Mouse (Mus musculus): ENCODE data around the gene Rasal2. TPM values are rescaled to one million over a fixed set of nuclear protein-coding genes. Genes with fewer than 3 reads are reported as not detected.

Gene Rasal2
- polyA plus RNA-seq, 1 experiment, result 3.0 TPM

- TF ChIP-seq MYOG (IDR thresholded peaks at IDR 0.05; ENCODE audit: control insufficient read depth, extremely low read depth, insufficient read length) (no peak), CTCF (IDR thresholded peaks at IDR 0.05; ENCODE audit: control insufficient read depth, insufficient read depth, insufficient read length) (no peak), FOSL1 (IDR thresholded peaks at IDR 0.05; ENCODE audit: insufficient read depth, low read length, poor library complexity, severe bottlenecking) (no peak), CEBPB (IDR thresholded peaks at IDR 0.05; ENCODE audit: low read depth) (no peak), MAX (IDR thresholded peaks at IDR 0.05) (no peak), USF1 (IDR thresholded peaks at IDR 0.05; ENCODE audit: low read depth) (no peak), MYOD1 (IDR thresholded peaks at IDR 0.05; ENCODE audit: control insufficient read depth, insufficient read length, low read depth) (no peak)
- H3ac ChIP-seq (ENCODE audit: control insufficient read depth, insufficient read length, low read depth), result no peak overlapping the region
- no peaks in the 10 kb centered on the region for H3K27me3 ChIP-seq (ENCODE audit: control insufficient read depth, insufficient read depth, insufficient read length)
- H3K79me3 ChIP-seq (ENCODE audit: low read depth), result no peaks in the 10 kb centered on the region
- H3K36me3 ChIP-seq (ENCODE audit: control insufficient read depth, insufficient read depth), result no peaks in the 10 kb centered on the region
- no peaks in the 10 kb centered on the region for H3K79me2 ChIP-seq (ENCODE audit: control insufficient read depth, insufficient read depth)
- H3K4me3 ChIP-seq (ENCODE audit: insufficient read depth, poor library complexity, severe bottlenecking), result no peak overlapping the region
These were observed 156.6 kb downstream of the Rasal2 start for GRCm38 (mm10) chr1:157255776-157256175.

- TF ChIP-seq CTCF (IDR thresholded peaks at IDR 0.05; ENCODE audit: control insufficient read depth, insufficient read depth, insufficient read length) (no peak), USF1 (IDR thresholded peaks at IDR 0.05; ENCODE audit: low read depth) (no peak), MYOD1 (IDR thresholded peaks at IDR 0.05; ENCODE audit: control insufficient read depth, insufficient read length, low read depth) (no peak), MAX (IDR thresholded peaks at IDR 0.05) (no peak), CEBPB (IDR thresholded peaks at IDR 0.05; ENCODE audit: low read depth) (no peak), FOSL1 (IDR thresholded peaks at IDR 0.05; ENCODE audit: insufficient read depth, low read length, poor library complexity, severe bottlenecking) (no peak), MYOG (IDR thresholded peaks at IDR 0.05; ENCODE audit: control insufficient read depth, extremely low read depth, insufficient read length) (no peak)
- H3ac ChIP-seq (ENCODE audit: control insufficient read depth, insufficient read length, low read depth), result no peak overlapping the region
- H3K79me3 ChIP-seq (ENCODE audit: low read depth), result no peaks in the 10 kb centered on the region
- H3K36me3 ChIP-seq (ENCODE audit: control insufficient read depth, insufficient read depth), result no peaks in the 10 kb centered on the region
- no peaks in the 10 kb centered on the region for H3K27me3 ChIP-seq (ENCODE audit: control insufficient read depth, insufficient read depth, insufficient read length)
- H3K79me2 ChIP-seq (ENCODE audit: control insufficient read depth, insufficient read depth), result no peaks in the 10 kb centered on the region
- no peak overlapping the region for H3K4me3 ChIP-seq (ENCODE audit: insufficient read depth, poor library complexity, severe bottlenecking)
These were observed 158.6 kb downstream of the Rasal2 start for GRCm38 (mm10) chr1:157253600-157254490.

GRCm38 (mm10) chr1:157248112-157248511 lies 164.3 kb downstream of the Rasal2 start:
- H3K4me3 ChIP-seq (ENCODE audit: insufficient read depth, poor library complexity, severe bottlenecking), result no peak overlapping the region
- H3K79me2 ChIP-seq (ENCODE audit: control insufficient read depth, insufficient read depth), result no peaks in the 10 kb centered on the region
- H3K27me3 ChIP-seq (ENCODE audit: control insufficient read depth, insufficient read depth, insufficient read length), result no peaks in the 10 kb centered on the region
- H3K79me3 ChIP-seq (ENCODE audit: low read depth), result no peaks in the 10 kb centered on the region
- H3ac ChIP-seq (ENCODE audit: control insufficient read depth, insufficient read length, low read depth), result no peak overlapping the region
- H3K36me3 ChIP-seq (ENCODE audit: control insufficient read depth, insufficient read depth), result no peaks in the 10 kb centered on the region
- TF ChIP-seq CEBPB (IDR thresholded peaks at IDR 0.05; ENCODE audit: low read depth), result peak; percentile 84
- no peak for TF ChIP-seq MAX (IDR thresholded peaks at IDR 0.05)

GRCm38 (mm10) chr1:157247341-157247740 lies 165.1 kb downstream of the Rasal2 start:
- Histone ChIP-seq H3K79me2 (ENCODE audit: control insufficient read depth, insufficient read depth) (no peaks in the 10 kb centered on the region), H3K4me3 (ENCODE audit: insufficient read depth, poor library complexity, severe bottlenecking) (no peak overlapping the region), H3K27me3 (ENCODE audit: control insufficient read depth, insufficient read depth, insufficient read length) (no peaks in the 10 kb centered on the region), H3ac (ENCODE audit: control insufficient read depth, insufficient read length, low read depth) (no peak overlapping the region), H3K36me3 (ENCODE audit: control insufficient read depth, insufficient read depth) (no peaks in the 10 kb centered on the region), H3K79me3 (ENCODE audit: low read depth) (no peaks in the 10 kb centered on the region)
- TF ChIP-seq CEBPB (IDR thresholded peaks at IDR 0.05; ENCODE audit: low read depth) (no peak), CTCF (IDR thresholded peaks at IDR 0.05; ENCODE audit: control insufficient read depth, insufficient read depth, insufficient read length) (no peak), MAX (IDR thresholded peaks at IDR 0.05) (no peak), MYOG (IDR thresholded peaks at IDR 0.05; ENCODE audit: control insufficient read depth, extremely low read depth, insufficient read length) (no peak), USF1 (IDR thresholded peaks at IDR 0.05; ENCODE audit: low read depth) (no peak), FOSL1 (IDR thresholded peaks at IDR 0.05; ENCODE audit: insufficient read depth, low read length, poor library complexity, severe bottlenecking) (no peak), MYOD1 (IDR thresholded peaks at IDR 0.05; ENCODE audit: control insufficient read depth, insufficient read length, low read depth) (no peak)

GRCm38 (mm10) chr1:157246779-157247178 lies 165.6 kb downstream of the Rasal2 start:
- no peak overlapping the region for H3K4me3 ChIP-seq (ENCODE audit: insufficient read depth, poor library complexity, severe bottlenecking)
- H3K79me2 ChIP-seq (ENCODE audit: control insufficient read depth, insufficient read depth), result no peaks in the 10 kb centered on the region
- H3ac ChIP-seq (ENCODE audit: control insufficient read depth, insufficient read length, low read depth), result no peak overlapping the region
- H3K36me3 ChIP-seq (ENCODE audit: control insufficient read depth, insufficient read depth), result no peaks in the 10 kb centered on the region
- no peaks in the 10 kb centered on the region for H3K79me3 ChIP-seq (ENCODE audit: low read depth)
- TF ChIP-seq CTCF (IDR thresholded peaks at IDR 0.05; ENCODE audit: control insufficient read depth, insufficient read depth, insufficient read length) (no peak), MYOD1 (IDR thresholded peaks at IDR 0.05; ENCODE audit: control insufficient read depth, insufficient read length, low read depth) (no peak), CEBPB (IDR thresholded peaks at IDR 0.05; ENCODE audit: low read depth) (no peak), MAX (IDR thresholded peaks at IDR 0.05) (no peak), USF1 (IDR thresholded peaks at IDR 0.05; ENCODE audit: low read depth) (no peak), MYOG (IDR thresholded peaks at IDR 0.05; ENCODE audit: control insufficient read depth, extremely low read depth, insufficient read length) (no peak)
- no peaks in the 10 kb centered on the region for H3K27me3 ChIP-seq (ENCODE audit: control insufficient read depth, insufficient read depth, insufficient read length)

- Histone ChIP-seq H3K36me3 (ENCODE audit: control insufficient read depth, insufficient read depth) (no peaks in the 10 kb centered on the region), H3ac (ENCODE audit: control insufficient read depth, insufficient read length, low read depth) (no peak overlapping the region), H3K27me3 (ENCODE audit: control insufficient read depth, insufficient read depth, insufficient read length) (no peaks in the 10 kb centered on the region), H3K79me3 (ENCODE audit: low read depth) (no peaks in the 10 kb centered on the region), H3K79me2 (ENCODE audit: control insufficient read depth, insufficient read depth) (no peaks in the 10 kb centered on the region), H3K4me3 (ENCODE audit: insufficient read depth, poor library complexity, severe bottlenecking) (no peak overlapping the region)
- TF ChIP-seq CTCF (IDR thresholded peaks at IDR 0.05; ENCODE audit: control insufficient read depth, insufficient read depth, insufficient read length) (no peak), FOSL1 (IDR thresholded peaks at IDR 0.05; ENCODE audit: insufficient read depth, low read length, poor library complexity, severe bottlenecking) (no peak), MYOG (IDR thresholded peaks at IDR 0.05; ENCODE audit: control insufficient read depth, extremely low read depth, insufficient read length) (no peak), MYOD1 (IDR thresholded peaks at IDR 0.05; ENCODE audit: control insufficient read depth, insufficient read length, low read depth) (no peak), MAX (IDR thresholded peaks at IDR 0.05) (no peak)
These were observed 168.0 kb downstream of the Rasal2 start for GRCm38 (mm10) chr1:157244453-157244790.
